Mouse (Mus musculus) stomach, embryonic 16.5 days (tissue): ENCODE results near the gene Tgoln1. TPM values are rescaled to one million over a fixed set of nuclear protein-coding genes. Genes with fewer than 3 reads are reported as not detected.

Experiments used
- ATAC-seq: fragments of 200-750 bp; cut with Nextera tagmentation; 2 replicates; pipeline ENCODE4 v1.8.0; 2017; ENCODE audit warnings: moderate number of reproducible peaks, moderate TSS enrichment; ENCODE audit not compliant: insufficient read depth, low FRiP score
- H3K27ac ChIP-seq: fragments of 300-500 bp; sonication (generic); 2 replicates; pipeline ENCODE4 v1.5.1; 2014; ENCODE audit warnings: low read length
- H3K27me3 ChIP-seq: fragments of 300-500 bp; sonication (generic); 2 replicates; pipeline ENCODE4 v1.6.1; 2014; ENCODE audit warnings: low read length, control low read depth, mixed read lengths; ENCODE audit not compliant: control insufficient read depth, insufficient read depth
- H3K36me3 ChIP-seq: fragments of 300-500 bp; sonication (generic); 2 replicates; pipeline ENCODE4 v1.6.1; 2014; ENCODE audit warnings: low read length; ENCODE audit not compliant: control insufficient read depth, insufficient read depth
- H3K4me1 ChIP-seq: fragments of 300-500 bp; sonication (generic); 2 replicates; pipeline ENCODE4 v1.6.1; 2014; ENCODE audit warnings: low read length, control low read depth, mixed read lengths; ENCODE audit not compliant: control insufficient read depth, insufficient read depth
- H3K4me2 ChIP-seq: fragments of 300-500 bp; sonication (generic); 2 replicates; pipeline ENCODE4 v1.6.1; 2014; ENCODE audit warnings: low read depth, low read length, mixed read lengths
- H3K4me3 ChIP-seq: fragments of 300-500 bp; sonication (generic); replicated peaks from 2 replicates; pipeline ENCODE4 v1.5.1; 2014; ENCODE audit warnings: mild to moderate bottlenecking, low read length
- H3K9ac ChIP-seq: fragments of 300-500 bp; sonication (generic); 2 replicates; pipeline ENCODE4 v1.6.1; 2014; ENCODE audit warnings: low read length
- H3K9me3 ChIP-seq: fragments of 300-500 bp; sonication (generic); replicated peaks from 2 replicates; pipeline ENCODE4 v1.6.1; 2016; ENCODE audit warnings: low read length, control low read depth; ENCODE audit not compliant: control insufficient read depth
- WGBS: fragments of 180-500 bp; shearing (Covaris S2); extraction: QIAGEN DNeasy Blood & Tissue Kit; methylation state at CpG from one replicate; pipeline ENCODE4 v1.1.7; 2014; 5-methylcytosine and 5-hydroxymethylcytosine counted together
- polyA plus RNA-seq: library from polyadenylated mRNA; unstranded; fragments of >200 nt; fragmentation: Nextera tagmentation; extraction: Ambion mirVana; gene quantifications from 2 replicates; pipeline ENCODE4 v1.2.1, GENCODE M21; 2015

Tgoln1 gene
- polyA plus RNA-seq, 1 experiment from 2014 or later, result 43.5 TPM

DNA sequence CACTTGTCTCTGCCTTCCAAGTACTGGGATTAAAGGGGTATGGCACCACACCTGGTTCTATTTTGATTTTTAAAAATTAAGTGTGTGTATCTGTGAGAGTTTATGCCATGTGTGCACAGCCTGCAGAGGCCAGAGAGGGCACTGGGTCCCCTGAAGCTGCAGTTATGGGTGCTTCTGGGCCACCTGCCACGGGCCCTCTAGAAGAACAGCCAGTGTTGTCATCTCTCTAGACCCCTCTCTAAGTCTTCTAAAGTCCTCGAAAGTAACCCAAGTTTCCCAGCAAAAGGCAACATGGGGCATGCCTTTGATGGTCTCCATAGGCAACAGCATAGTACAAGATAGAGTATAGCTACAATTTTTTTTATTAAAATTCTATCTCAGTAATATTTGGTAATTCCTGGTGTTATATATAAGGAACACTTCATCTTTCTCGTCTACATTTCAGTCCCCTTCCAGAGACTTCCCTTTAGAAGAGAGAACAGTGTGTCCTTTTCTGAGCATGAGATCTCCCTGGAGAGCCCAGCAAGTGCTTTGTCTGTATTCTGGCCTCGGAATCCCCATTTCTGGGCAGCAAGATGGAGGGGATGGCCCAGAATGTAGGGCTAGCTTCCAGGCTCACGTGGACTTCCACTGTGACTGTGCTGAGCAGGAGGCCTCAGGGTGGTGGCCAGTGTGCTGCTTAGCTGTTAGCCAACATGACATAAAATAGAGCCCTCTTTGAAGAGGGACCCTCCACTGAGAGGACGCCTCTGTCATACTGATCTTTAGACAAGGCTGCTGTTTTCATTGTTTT, 23.6 kb downstream of the Tgoln1 start:
- H3K4me2 ChIP-seq, result no peak overlapping the region
- H3K36me3 ChIP-seq, result no peaks in the 10 kb centered on the region
- no peak overlapping the region for H3K27ac ChIP-seq
- peaks cover 10% of the 10 kb centered on the region for H3K4me1 ChIP-seq
- ATAC-seq, result no peak
- no peak overlapping the region for H3K4me3 ChIP-seq
- no peak overlapping the region for H3K9ac ChIP-seq
- no peaks in the 10 kb centered on the region for H3K27me3 ChIP-seq
- 82% methylated on average over 6 of the region's 6 CpGs for WGBS
- no peaks in the 10 kb centered on the region for H3K9me3 ChIP-seq

- Histone ChIP-seq H3K27me3 (no peaks in the 10 kb centered on the region), H3K4me2 (no peak overlapping the region), H3K36me3 (no peaks in the 10 kb centered on the region), H3K27ac (no peak overlapping the region), H3K4me3 (no peak overlapping the region), H3K9me3 (no peaks in the 10 kb centered on the region), H3K9ac (no peak overlapping the region), H3K4me1 (no peaks in the 10 kb centered on the region)
- ATAC-seq, result no peak
These were observed 26.7 kb downstream of the Tgoln1 start for GRCm38 (mm10) chr6:72590111-72590510.

DNA sequence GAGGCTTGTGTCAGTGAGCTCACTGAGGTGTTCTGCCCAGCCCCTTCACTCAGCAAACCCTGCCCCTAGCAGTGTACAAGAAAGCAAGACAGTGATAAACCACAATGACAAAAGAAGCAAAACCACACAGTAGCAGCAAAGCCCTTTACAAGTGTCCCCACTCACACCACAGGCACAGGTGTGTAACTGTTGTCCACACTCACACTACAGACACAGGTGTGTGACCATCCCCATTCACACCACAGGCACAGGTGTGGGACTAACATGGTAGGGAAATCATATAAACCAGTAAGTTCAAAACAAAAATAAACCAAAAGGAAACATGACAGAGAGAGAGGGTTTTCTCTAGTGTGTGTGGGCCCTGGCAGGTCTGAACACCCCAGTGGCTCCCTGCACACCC, 28.5 kb downstream of the Tgoln1 start:
- Histone ChIP-seq H3K4me1 (no peaks in the 10 kb centered on the region), H3K4me2 (no peak overlapping the region), H3K4me3 (no peak overlapping the region), H3K27ac (no peak overlapping the region), H3K9ac (no peak overlapping the region), H3K36me3 (no peaks in the 10 kb centered on the region), H3K27me3 (no peaks in the 10 kb centered on the region), H3K9me3 (no peaks in the 10 kb centered on the region)
- ATAC-seq, result no peak

GRCm38 (mm10) chr6:72586701-72587100, 30.1 kb downstream of the Tgoln1 start:
- no peaks in the 10 kb centered on the region for H3K27me3 ChIP-seq
- 76% methylated on average over 3 of the region's 3 CpGs for WGBS
- H3K4me1 ChIP-seq, result no peaks in the 10 kb centered on the region
- ATAC-seq, result no peak
- no peak overlapping the region for H3K4me2 ChIP-seq
- H3K36me3 ChIP-seq, result no peaks in the 10 kb centered on the region
- no peaks in the 10 kb centered on the region for H3K9me3 ChIP-seq
- H3K4me3 ChIP-seq, result no peak overlapping the region
- H3K9ac ChIP-seq, result no peak overlapping the region
- no peak overlapping the region for H3K27ac ChIP-seq

DNA sequence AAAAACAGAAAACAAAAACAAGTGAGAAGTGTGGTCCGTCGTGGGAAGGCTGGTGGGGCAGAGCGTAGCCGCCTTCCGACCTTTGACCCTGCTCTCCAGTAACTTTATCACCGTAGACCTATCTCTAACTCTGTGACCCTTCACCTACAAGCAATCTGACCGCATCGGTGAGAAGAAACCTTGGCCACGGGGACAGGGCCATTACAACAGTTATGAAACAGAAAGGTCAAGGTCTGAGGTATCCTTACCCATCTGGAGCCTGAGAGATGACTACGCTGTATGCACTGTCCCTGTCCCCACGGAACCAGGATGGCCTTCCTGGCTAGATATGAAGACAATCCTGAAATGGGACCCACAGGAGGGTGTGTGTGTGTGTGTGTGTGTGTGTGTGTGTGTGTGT, 32.6 kb downstream of the Tgoln1 start:
- Histone ChIP-seq H3K4me1 (no peaks in the 10 kb centered on the region), H3K4me3 (no peak overlapping the region), H3K27ac (no peak overlapping the region), H3K4me2 (no peak overlapping the region), H3K9me3 (no peaks in the 10 kb centered on the region), H3K36me3 (no peaks in the 10 kb centered on the region), H3K27me3 (no peaks in the 10 kb centered on the region), H3K9ac (no peak overlapping the region)
- peak; percentile 34; the same call in 1 of the 2 replicates for ATAC-seq
- WGBS, result 68% methylated on average over 11 of the region's 11 CpGs

- Histone ChIP-seq H3K9me3 (no peaks in the 10 kb centered on the region), H3K27ac (no peak overlapping the region), H3K9ac (no peak overlapping the region), H3K27me3 (no peaks in the 10 kb centered on the region), H3K4me1 (no peaks in the 10 kb centered on the region), H3K36me3 (no peaks in the 10 kb centered on the region), H3K4me3 (no peak overlapping the region), H3K4me2 (no peak overlapping the region)
- WGBS, result 81% methylated on average over 4 of the region's 4 CpGs
- no peak for ATAC-seq
These were observed 33.5 kb downstream of the Tgoln1 start for GRCm38 (mm10) chr6:72583211-72583839.

- WGBS, result 77% methylated on average over 11 of the region's 11 CpGs
- ATAC-seq, result no peak
- H3K9me3 ChIP-seq, result no peaks in the 10 kb centered on the region
These were observed 35.0 kb downstream of the Tgoln1 start for GRCm38 (mm10) chr6:72581625-72582382.

GRCm38 (mm10) chr6:72576041-72576440, 40.8 kb downstream of the Tgoln1 start:
- H3K27ac ChIP-seq, result no peak overlapping the region
- H3K4me2 ChIP-seq, result no peak overlapping the region
- H3K4me3 ChIP-seq, result no peak overlapping the region
- WGBS, result 93% methylated on average over 3 of the region's 3 CpGs
- no peaks in the 10 kb centered on the region for H3K27me3 ChIP-seq
- no peaks in the 10 kb centered on the region for H3K36me3 ChIP-seq
- H3K9me3 ChIP-seq, result no peaks in the 10 kb centered on the region
- ATAC-seq, result no peak
- no peaks in the 10 kb centered on the region for H3K4me1 ChIP-seq
- H3K9ac ChIP-seq, result no peak overlapping the region

More at GRCm38 (mm10) chr6:72581625-72582382, 35.0 kb downstream of the Tgoln1 start:
- H3K4me3 ChIP-seq, result no peak overlapping the region
- no peaks in the 10 kb centered on the region for H3K36me3 ChIP-seq
- H3K27me3 ChIP-seq, result no peaks in the 10 kb centered on the region
- no peak overlapping the region for H3K9ac ChIP-seq
- no peaks in the 10 kb centered on the region for H3K4me1 ChIP-seq
- no peak overlapping the region for H3K4me2 ChIP-seq
- H3K27ac ChIP-seq, result no peak overlapping the region

GRCm38 (mm10) chr6:72571826-72572225, 45.0 kb downstream of the Tgoln1 start:
- Histone ChIP-seq H3K4me1 (no peaks in the 10 kb centered on the region), H3K4me2 (no peak overlapping the region), H3K9me3 (no peaks in the 10 kb centered on the region), H3K9ac (no peak overlapping the region), H3K4me3 (no peak overlapping the region), H3K36me3 (peaks cover 6% of the 10 kb centered on the region; the same call in 1 of the 2 replicates), H3K27ac (no peak overlapping the region), H3K27me3 (no peaks in the 10 kb centered on the region)
- ATAC-seq, result no peak
- WGBS, result 25% methylated on average over 3 of the region's 3 CpGs
